Mouse (Mus musculus) CH12.LX (cell line): ENCODE data around the gene 2210011C24Rik. TPM values are rescaled to one million over a fixed set of nuclear protein-coding genes. Genes with fewer than 3 reads are reported as not detected.

Experiments used
- DNase-seq: peaks from one replicate; pipeline ENCODE4 v3.0.0-alpha.2; 2013; ENCODE audit errors: extremely low read depth
- H3K27ac ChIP-seq: 2 replicates; pipeline ENCODE4 v1.5.1; 2012; ENCODE audit warnings: low read depth, mild to moderate bottlenecking, control low read depth, moderate library complexity; ENCODE audit not compliant: insufficient read depth
- H3K27me3 ChIP-seq: replicated peaks from 2 replicates; pipeline ENCODE3; 2012; ENCODE audit warnings: inconsistent platforms
- H3K36me3 ChIP-seq, 2 experiments: replicated peaks in 1 of 2; 2 replicates each; pipeline versions ENCODE3 to v1.6.1; 2012; ENCODE audit warnings: inconsistent platforms in 1 of 2, low read length in 1 of 2, mild to moderate bottlenecking in 1 of 2, mixed read lengths in 1 of 2, moderate library complexity in 1 of 2; ENCODE audit not compliant: control insufficient read depth in 1 of 2, insufficient read depth in 1 of 2
- H3K4me1 ChIP-seq, 2 experiments: 2 replicates each; pipeline ENCODE4 v1.6.1; 2012; ENCODE audit warnings: inconsistent platforms in 1 of 2, moderate library complexity in 1 of 2; ENCODE audit not compliant: insufficient read depth in 2 of 2, control insufficient read depth in 1 of 2
- H3K4me2 ChIP-seq: 2 replicates; pipeline ENCODE4 v1.6.1; 2012; ENCODE audit warnings: low read depth, mild to moderate bottlenecking, control low read depth; ENCODE audit not compliant: poor library complexity, insufficient read depth, severe bottlenecking
- H3K4me3 ChIP-seq, 3 experiments: fragments of 150-350 bp in 1 of 3; sonication (generic) in 1 of 3; replicated peaks in 1 of 3; 2 replicates each; pipeline versions ENCODE3 to v1.5.1; 2011 to 2012; ENCODE audit warnings: low read depth in 2 of 3, low read length in 2 of 3, mild to moderate bottlenecking in 2 of 3, moderate library complexity in 2 of 3, control low read depth in 1 of 3, improper control_type of control experiment in 1 of 3, inconsistent platforms in 1 of 3, mixed read lengths in 1 of 3; ENCODE audit not compliant: poor library complexity in 1 of 3
- H3K79me2 ChIP-seq: replicated peaks from 2 replicates; pipeline ENCODE4 v1.6.1; 2012; ENCODE audit warnings: mild to moderate bottlenecking, moderate library complexity; ENCODE audit not compliant: control insufficient read depth, poor library complexity, insufficient read depth, severe bottlenecking; ENCODE audit errors: extremely low read depth
- H3K9ac ChIP-seq: 2 replicates; pipeline ENCODE4 v1.6.1; 2012; ENCODE audit warnings: low read depth, mild to moderate bottlenecking, control low read depth, moderate library complexity; ENCODE audit not compliant: insufficient read depth
- H3K9me3 ChIP-seq: replicated peaks from 2 replicates; pipeline ENCODE3; 2012; ENCODE audit warnings: low read length, inconsistent platforms, mixed read lengths
- BHLHE40 ChIP-seq: IDR thresholded peaks from 2 replicates; pipeline ENCODE4 v1.6.1; 2011; ENCODE audit warnings: mild to moderate bottlenecking, low read depth, low read length, improper control_type of control experiment
- CHD1 ChIP-seq: IDR thresholded peaks from 2 replicates; pipeline ENCODE4 v1.6.1; 2012; ENCODE audit warnings: low read depth, low read length, improper control_type of control experiment, inconsistent platforms
- CHD2 ChIP-seq: IDR thresholded peaks from 2 replicates; pipeline ENCODE4 v1.6.1; 2011; ENCODE audit warnings: low read length, improper control_type of control experiment
- E2F4 ChIP-seq: IDR thresholded peaks from 2 replicates; pipeline ENCODE4 v1.6.1; 2011; ENCODE audit warnings: low read depth, low read length, improper control_type of control experiment; ENCODE audit not compliant: insufficient replicate concordance
- EP300 ChIP-seq: IDR thresholded peaks from 2 replicates; pipeline ENCODE4 v1.6.1; 2011; ENCODE audit warnings: low read length, improper control_type of control experiment
- ETS1 ChIP-seq: conservative IDR thresholded peaks from 2 replicates; pipeline ENCODE4 v1.6.1; 2012; ENCODE audit warnings: low read depth, mild to moderate bottlenecking, inconsistent platforms, low read length, improper control_type of control experiment, moderate library complexity
- GABPA ChIP-seq: IDR thresholded peaks from 2 replicates; pipeline ENCODE4 v1.6.1; 2012; ENCODE audit warnings: low read depth, low read length, improper control_type of control experiment, inconsistent platforms; ENCODE audit not compliant: insufficient replicate concordance
- HCFC1 ChIP-seq: IDR thresholded peaks from 2 replicates; pipeline ENCODE4 v1.6.1; 2012; ENCODE audit warnings: low read depth, mild to moderate bottlenecking, inconsistent platforms, low read length, improper control_type of control experiment
- IRF4 ChIP-seq: IDR thresholded peaks from 2 replicates; pipeline ENCODE4 v1.6.1; 2014; ENCODE audit warnings: low read depth, mild to moderate bottlenecking, inconsistent platforms, low read length, improper control_type of control experiment
- JUND ChIP-seq: conservative IDR thresholded peaks from 2 replicates; pipeline ENCODE4 v1.6.1; 2011; ENCODE audit warnings: low read depth, low read length, improper control_type of control experiment
- MAFK ChIP-seq: IDR thresholded peaks from 2 replicates; pipeline ENCODE4 v1.6.1; 2011; ENCODE audit warnings: low read length, improper control_type of control experiment; ENCODE audit not compliant: insufficient replicate concordance
- MEF2A ChIP-seq: IDR thresholded peaks from 2 replicates; pipeline ENCODE4 v1.6.1; 2014; ENCODE audit warnings: low read depth, mild to moderate bottlenecking, inconsistent platforms, low read length, improper control_type of control experiment, borderline replicate concordance
- MXI1 ChIP-seq: IDR thresholded peaks from 2 replicates; pipeline ENCODE4 v1.6.1; 2011; ENCODE audit warnings: mild to moderate bottlenecking, low read depth, low read length, improper control_type of control experiment
- MYC ChIP-seq: IDR thresholded peaks from 2 replicates; pipeline ENCODE4 v1.6.1; 2011; ENCODE audit warnings: low read depth, mild to moderate bottlenecking, improper control_type of control experiment, low read length
- NELFE ChIP-seq: IDR thresholded peaks from 2 replicates; pipeline ENCODE4 v1.6.1; 2011; ENCODE audit warnings: low read depth, low read length, improper control_type of control experiment
- POLR2AphosphoS2 ChIP-seq: IDR thresholded peaks from 2 replicates; pipeline ENCODE4 v1.6.1; 2011; ENCODE audit warnings: low read depth, low read length, improper control_type of control experiment
- RAD21 ChIP-seq: IDR thresholded peaks from 2 replicates; pipeline ENCODE4 v1.6.1; 2011; ENCODE audit warnings: low read depth, mild to moderate bottlenecking, low read length, improper control_type of control experiment, moderate library complexity
- SIN3A ChIP-seq: IDR thresholded peaks from 2 replicates; pipeline ENCODE4 v1.6.1; 2012; ENCODE audit warnings: low read length, improper control_type of control experiment, inconsistent platforms
- SMC3 ChIP-seq: IDR thresholded peaks from 2 replicates; pipeline ENCODE4 v1.6.1; 2011; ENCODE audit warnings: low read depth, low read length, improper control_type of control experiment
- TBP ChIP-seq: conservative IDR thresholded peaks from 2 replicates; pipeline ENCODE4 v1.6.1; 2011; ENCODE audit warnings: low read depth, low read length, improper control_type of control experiment
- UBTF ChIP-seq: IDR thresholded peaks from 2 replicates; pipeline ENCODE4 v1.6.1; 2012; ENCODE audit warnings: low read depth, mild to moderate bottlenecking, inconsistent platforms, low read length, improper control_type of control experiment, moderate library complexity
- USF1 ChIP-seq: IDR thresholded peaks from 2 replicates; pipeline ENCODE4 v1.6.1; 2014; ENCODE audit warnings: low read depth, mild to moderate bottlenecking, inconsistent platforms, low read length, improper control_type of control experiment
- ZC3H11A ChIP-seq: IDR thresholded peaks from 2 replicates; pipeline ENCODE4 v1.6.1; 2012; ENCODE audit warnings: low read depth, mild to moderate bottlenecking, inconsistent platforms, low read length, improper control_type of control experiment
- ZKSCAN1 ChIP-seq: IDR thresholded peaks from 2 replicates; pipeline ENCODE4 v1.6.1; 2012; ENCODE audit warnings: low read depth, inconsistent platforms, low read length, improper control_type of control experiment, borderline replicate concordance
- dilution Hi-C: fragments of 300-500 bp; cut with MboI; formaldehyde crosslinking; loops from 2 replicates; pipeline ENCODE4 v1.14.3; 2020; ENCODE audit warnings: low sequenced_read_pairs; ENCODE audit not compliant: extremely low pct_unique_long_range_greater_than_20kb, extremely low pct_ligation_motif_present
- in situ Hi-C: fragments of 300-500 bp; cut with MboI; formaldehyde crosslinking; loops from 3 replicates; pipeline ENCODE4 v1.14.3; 2019; ENCODE audit warnings: low sequenced_read_pairs, low pct_ligation_motif_present, low pct_unique_long_range_greater_than_20kb, mixed read lengths
- polyA plus RNA-seq: library from polyadenylated mRNA; unstranded; fragments of >175 nt; gene quantifications from 2 replicates; pipeline ENCODE4 v1.2.1, GENCODE M21; 2012; ENCODE audit warnings: low read depth; ENCODE audit not compliant: insufficient read length
- total RNA-seq, 2 experiments: library from RNA; depleted of rRNA; stranded (reverse); fragments of 300-350 nt in 1 of 2; fragments of >200 nt in 1 of 2; gene quantifications; 2 replicates each; pipeline ENCODE4 v1.2.3; 2012 to 2014

The 2210011C24Rik gene
- total and polyA plus RNA-seq, 3 experiments: not detected

DNA sequence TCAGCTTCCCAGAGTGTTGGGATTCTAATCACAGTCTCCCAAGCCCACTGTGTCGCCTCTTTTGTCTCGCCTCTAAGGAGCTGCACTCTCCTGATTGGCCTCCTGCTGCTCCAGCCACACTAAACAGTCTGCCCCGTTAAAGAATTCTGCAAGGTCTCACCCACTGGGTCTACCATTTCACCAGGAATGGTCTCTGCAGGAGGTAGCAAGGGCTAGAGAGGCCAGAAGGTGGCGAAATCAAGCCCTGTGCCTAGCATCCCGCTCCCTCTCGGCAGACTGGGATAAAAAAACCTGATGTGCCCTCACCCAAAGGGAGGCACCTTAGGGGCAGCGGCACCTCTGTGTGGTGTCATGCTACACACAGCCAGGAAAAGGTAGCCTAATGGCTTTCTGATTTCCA lies 32.1 kb upstream of the 2210011C24Rik start:
- no peak for TF ChIP-seq ETS1
- TF ChIP-seq BHLHE40: no peak
- no peak for TF ChIP-seq ZKSCAN1
- TF ChIP-seq RAD21: no peak
- TF ChIP-seq JUND: no peak
- TF ChIP-seq E2F4: no peak
- no peak for TF ChIP-seq HCFC1
- TF ChIP-seq UBTF: no peak
- TF ChIP-seq NELFE: no peak
- TF ChIP-seq ZC3H11A: no peak
- TF ChIP-seq CHD1: no peak
- no peak for TF ChIP-seq TBP
- TF ChIP-seq MAFK: no peak
- no peak for TF ChIP-seq EP300
- TF ChIP-seq IRF4: no peak
- TF ChIP-seq SIN3A: no peak
- peaks cover 14% of the 10 kb centered on the region for H3K27me3 ChIP-seq
- no peak for DNase-seq
- no peak overlapping the region for H3K9ac ChIP-seq
- H3K36me3 ChIP-seq: peaks cover 0 to 7% of the 10 kb centered on the region in 2 experiments
- H3K9me3 ChIP-seq: peaks cover 3% of the 10 kb centered on the region
- H3K4me1 ChIP-seq: peaks cover 6 to 20% of the 10 kb centered on the region in 2 experiments
- H3K79me2 ChIP-seq: no peaks in the 10 kb centered on the region
- H3K27ac ChIP-seq: no peak overlapping the region
- dilution Hi-C loops: no loop called here
- H3K4me2 ChIP-seq: no peak overlapping the region
- H3K4me3 ChIP-seq: no peak overlapping the region
- in situ Hi-C loops: loop anchor here (25.0 kb wide), 1 partner anchor 293 kb away; no protein-coding TSS in a partner anchor

- dilution Hi-C loops: no loop called here
- Histone ChIP-seq H3K36me3 (peaks cover 0 to 17% of the 10 kb centered on the region in 2 experiments), H3K4me2 (peak overlapping the region; percentile 79), H3K79me2 (no peaks in the 10 kb centered on the region), H3K27ac (no peak overlapping the region), H3K4me3 (peak overlapping the region in 2 of 3 experiments; percentile 5 to 66), H3K27me3 (peaks cover 9% of the 10 kb centered on the region), H3K4me1 (peaks cover 6 to 20% of the 10 kb centered on the region in 2 experiments), H3K9me3 (peaks cover 3% of the 10 kb centered on the region), H3K9ac (no peak overlapping the region)
- TF ChIP-seq CHD2 (no peak), MYC (no peak), MEF2A (no peak), USF1 (no peak), MXI1 (no peak), SMC3 (no peak), IRF4 (no peak), GABPA (no peak), HCFC1 (no peak), POLR2AphosphoS2 (no peak), TBP (no peak), SIN3A (no peak), RAD21 (no peak), E2F4 (no peak)
- in situ Hi-C loops: loop anchor here (25.0 kb wide), 1 partner anchor 294 kb away; no protein-coding TSS in a partner anchor
- DNase-seq: no peak
These were observed 31.0 kb upstream of the 2210011C24Rik start for GRCm38 (mm10) chr8:84042948-84043342.
